Mouse (Mus musculus): ENCODE results near the gene Tbc1d2b.

Gene Tbc1d2b

DNA sequence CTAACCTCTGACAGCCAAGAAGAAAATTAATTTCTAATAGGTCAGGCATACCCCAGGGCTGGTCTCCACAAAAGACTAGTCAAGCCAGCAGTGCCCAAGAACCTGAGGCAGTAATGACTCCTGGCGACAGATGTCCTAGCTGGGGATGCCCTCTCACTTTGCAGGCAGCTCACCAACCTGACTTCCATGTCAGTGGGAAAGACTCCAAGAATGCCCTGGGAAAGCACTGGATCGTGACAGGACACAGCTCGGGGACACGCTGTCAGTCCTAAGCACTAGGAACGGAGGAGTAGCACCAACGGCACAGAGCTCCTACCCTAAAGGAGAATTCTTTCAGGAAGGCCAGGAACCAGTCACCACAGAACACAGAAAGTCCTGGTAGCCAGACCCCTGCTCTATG, 28.3 kb downstream of the Tbc1d2b start:
- peak; percentile 24 to 41 for DNase-seq

DNA sequence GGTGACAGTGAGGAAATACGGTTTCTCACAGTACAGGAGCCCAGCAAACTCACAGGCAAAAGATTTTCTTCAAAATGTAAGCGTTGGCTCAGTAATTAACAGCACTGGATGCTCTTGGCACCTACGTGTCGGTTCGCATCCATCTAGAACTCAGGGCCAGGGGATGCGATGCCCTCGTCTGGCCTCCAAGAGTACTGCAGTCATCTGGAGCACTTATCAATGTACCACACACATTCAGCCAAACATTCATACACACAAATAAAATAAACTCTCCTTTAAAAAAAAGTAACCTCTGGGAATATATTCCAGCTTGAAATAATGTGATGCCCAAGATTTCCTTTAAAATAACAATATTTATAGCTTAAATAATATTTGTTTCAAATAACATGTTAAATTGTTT, 29.0 kb downstream of the Tbc1d2b start:
- DNase-seq = peak; percentile 28 to 50

DNA sequence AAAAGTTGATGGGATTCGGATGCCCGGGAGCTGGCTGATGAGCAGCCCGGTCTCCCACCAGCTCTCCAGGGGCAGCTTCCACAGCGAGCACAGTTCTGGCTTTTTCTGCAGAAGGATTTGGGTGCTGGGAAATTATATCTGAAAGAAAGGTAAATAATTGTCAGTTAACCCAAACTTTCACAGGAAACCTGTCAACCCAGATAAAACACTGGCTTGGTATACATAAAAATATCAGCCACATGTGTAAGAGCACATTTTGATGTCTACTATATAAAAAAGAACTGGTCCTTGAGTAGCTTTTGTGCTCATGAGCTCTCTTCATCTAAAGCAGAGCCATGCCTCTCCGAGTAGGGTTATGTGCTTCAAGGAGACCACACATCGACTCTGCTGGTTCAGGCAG, 29.6 kb downstream of the Tbc1d2b start:
- no peak for DNase-seq

DNA sequence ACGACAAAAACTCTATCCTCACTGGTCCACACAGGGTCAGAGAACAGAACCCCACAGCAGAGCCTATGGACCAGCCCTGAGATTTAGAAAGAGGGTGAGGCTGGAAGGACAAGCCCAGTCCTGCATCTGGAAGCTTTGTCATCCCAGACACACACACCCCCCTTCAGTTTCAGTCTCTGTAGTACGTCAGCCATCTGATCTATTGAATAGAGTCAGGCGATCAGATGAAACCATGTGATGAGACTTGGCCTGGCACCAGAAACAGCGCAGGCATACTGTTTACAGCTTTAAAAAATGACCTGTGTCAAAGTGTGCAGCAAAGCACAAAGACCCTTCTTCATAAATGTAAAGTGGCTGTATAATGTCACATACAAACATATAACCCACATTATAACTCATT, 30.0 kb downstream of the Tbc1d2b start:
- no peak for DNase-seq

DNA sequence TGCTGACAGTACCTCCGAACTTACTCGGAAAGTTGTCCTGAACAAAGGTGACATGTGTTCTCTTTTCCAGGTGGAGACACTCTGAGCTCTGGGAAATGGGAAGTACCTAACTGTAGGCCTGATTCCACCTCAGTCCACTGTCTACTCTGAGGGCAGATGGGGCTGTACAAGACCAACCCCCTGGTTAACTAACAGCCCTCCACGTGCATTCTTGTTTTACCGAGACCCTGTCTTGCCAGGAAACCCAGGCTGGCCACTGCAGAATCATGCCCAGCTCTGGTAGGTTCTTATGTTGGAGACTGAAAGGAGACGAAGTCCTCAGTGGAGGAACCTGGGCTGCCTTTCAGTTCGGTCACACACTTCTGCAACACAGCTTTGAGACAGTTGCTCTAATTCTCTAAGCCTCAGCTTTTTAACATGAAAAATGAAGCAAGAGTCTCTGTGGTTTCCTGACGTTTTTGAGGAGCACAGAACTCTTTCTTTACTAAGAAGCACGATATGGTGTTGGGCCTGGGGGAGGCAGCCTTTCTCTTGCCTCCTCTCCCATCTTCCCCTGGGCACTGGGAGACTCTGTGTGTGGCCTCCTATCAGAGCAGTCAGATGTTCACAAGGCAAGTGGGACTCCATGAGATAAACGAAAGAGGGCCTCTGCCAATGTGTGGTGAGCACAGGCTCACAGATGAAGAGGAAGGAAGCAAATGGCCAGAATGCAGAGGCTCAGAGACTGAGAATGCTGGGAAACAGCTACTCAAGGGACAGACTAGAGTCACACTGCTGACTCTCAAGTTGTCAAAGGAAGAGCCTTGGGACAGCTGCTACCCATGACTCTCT, 33.2 kb downstream of the Tbc1d2b start:
- DNase-seq = no peak

DNA sequence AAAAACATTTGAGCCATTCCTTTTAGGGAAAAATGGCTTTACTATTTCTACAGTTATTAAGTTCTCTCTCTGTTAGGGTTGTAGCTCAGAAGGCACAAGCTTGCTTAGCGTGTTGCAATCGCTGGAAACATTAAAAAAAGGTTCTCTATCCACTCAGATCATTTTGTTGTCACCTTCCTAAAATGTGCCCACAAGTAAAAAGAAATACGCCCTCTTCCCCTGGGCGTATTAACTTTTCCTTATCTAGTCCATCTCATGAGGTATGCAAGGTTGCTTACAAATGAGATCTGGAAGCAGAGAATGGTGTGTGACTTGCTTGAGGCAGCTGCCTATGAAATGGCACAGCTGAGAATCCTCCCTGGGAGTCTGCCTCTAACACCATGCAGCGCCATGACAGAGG, 33.8 kb downstream of the Tbc1d2b start:
- DNase-seq = no peak

DNA sequence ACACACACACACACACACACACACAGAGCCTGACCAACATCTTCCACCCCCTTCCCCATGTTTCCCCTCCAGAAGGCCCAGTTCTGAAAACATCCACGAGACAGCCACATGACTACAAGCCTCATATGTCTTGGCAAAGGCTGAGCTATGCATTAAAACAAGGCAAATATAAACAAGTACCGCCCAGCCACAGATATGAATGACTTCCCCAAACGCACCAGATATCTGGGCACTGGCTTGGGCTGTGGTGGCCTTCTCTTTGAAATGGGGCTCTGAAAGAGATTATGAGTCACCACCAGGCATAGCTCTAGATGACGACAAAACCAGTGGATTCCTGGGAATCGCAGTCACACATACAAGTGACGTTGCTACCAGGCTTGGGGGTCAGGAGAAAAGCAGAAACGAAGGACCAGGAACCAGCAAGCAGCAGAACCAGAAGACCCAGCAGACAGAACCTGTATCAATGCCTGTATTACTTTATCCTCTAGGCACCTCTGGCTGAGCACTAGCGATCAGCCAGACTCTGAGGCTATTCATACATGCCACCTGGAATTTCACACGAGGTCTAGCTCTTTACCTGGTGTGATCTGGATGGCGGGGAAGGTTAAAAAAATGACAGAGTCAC, 35.2 kb downstream of the Tbc1d2b start:
- DNase-seq = no peak

DNA sequence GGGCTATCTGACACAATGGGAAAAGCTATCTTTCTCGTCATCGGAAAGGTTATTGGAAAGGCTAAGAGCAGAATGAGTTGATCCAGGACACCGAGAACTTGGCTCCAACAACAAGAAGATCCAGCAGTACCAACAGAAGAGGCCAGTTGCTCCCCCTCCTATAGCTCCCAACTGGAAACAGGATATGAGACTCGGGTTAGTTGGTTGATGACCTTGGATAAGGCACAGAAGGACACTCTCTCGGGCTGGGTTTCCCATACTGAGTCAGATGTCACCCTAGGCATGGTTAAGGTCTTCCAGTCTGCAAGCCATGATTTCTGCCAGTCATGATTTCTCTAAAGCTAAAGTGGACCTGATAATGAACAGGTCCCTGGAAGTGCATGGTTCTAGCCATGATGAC, 35.8 kb downstream of the Tbc1d2b start:
- no peak for DNase-seq

DNA sequence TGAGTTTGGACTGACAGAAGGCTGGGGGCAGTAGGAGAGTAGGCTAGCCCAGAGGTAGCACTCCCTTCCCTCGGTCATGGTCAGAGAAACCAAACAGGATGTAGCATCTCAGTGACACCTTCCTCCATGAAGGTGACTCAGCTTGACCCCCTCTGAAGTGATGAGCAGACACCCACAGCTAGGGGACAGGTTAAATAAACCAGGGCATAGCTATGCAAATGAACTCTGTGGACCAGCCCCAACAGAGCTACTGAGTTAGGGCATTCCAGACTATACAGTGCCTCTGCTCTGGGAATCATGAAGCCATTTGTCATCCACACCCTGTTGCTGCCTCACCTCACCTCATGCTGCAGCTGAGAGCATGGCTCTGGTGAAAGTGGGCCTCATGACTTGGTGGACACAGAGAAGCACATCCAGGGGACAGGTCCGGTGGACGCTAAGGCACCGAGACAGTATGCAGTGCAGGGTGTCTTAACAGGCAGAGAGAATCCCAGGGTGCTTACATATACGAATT, 36.6 kb downstream of the Tbc1d2b start:
- DNase-seq = no peak

DNA sequence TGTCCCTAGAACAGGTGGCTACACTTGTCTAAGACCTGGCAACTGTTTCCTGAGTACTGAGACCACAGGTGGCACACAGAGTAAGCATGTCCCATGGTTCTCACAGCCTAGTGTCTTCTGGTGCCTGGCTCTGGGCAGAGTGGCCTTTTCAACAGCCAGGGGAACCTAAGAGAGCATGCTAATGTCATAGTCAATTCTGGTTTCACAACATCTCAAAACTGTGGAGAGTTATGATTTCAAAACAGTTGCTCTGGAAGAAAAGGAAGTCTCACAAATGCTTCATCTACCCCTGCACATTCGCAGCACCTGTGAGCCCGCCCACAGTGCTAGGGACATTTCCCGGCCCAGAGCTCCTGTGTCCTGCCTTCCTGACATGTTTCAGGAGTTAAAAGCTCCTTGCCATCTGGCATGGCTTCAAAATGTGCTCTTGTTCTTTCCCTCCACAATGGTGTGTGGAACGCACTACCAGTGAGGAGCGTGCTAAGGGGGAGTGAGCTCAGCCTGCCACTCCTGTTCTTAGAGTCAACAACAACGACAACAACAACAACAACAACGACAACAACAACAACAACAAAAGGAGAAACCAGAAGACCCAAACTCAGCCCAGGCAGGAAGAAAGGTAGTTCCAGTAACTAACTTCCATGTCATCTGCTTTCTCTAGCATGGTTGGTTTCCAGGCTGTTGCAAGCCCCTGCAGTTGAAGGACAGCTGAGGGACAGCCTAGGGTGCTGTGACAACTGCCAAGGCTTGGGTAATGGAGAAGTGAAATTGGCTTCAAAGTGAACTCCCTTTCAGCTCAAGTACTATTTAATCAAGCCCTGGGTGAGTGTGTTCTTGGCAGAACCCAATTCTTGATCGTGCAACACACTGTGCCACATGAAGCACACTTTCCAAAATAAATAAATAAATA, 37.6 kb downstream of the Tbc1d2b start:
- no peak for DNase-seq

DNA sequence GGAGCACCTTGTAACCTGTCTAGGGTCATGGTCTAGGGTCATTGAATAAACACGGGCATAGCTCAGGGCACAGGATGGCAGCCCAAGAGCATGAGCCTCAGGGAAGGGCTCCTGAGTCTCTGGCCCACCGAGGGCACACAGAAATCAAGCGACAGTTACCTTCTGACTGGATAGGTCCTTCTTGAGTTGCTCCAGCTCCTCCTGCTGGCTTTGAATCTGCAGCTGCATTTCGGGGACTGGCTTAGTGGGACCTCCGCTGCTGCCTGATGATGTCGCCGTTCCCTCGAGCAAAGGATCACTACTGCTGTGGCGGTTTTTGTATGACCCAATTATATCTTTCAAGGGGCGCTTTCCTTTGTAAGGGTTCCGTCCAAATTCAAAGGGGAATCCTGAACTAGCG, 43.4 kb downstream of the Tbc1d2b start:
- DNase-seq = no peak

DNA sequence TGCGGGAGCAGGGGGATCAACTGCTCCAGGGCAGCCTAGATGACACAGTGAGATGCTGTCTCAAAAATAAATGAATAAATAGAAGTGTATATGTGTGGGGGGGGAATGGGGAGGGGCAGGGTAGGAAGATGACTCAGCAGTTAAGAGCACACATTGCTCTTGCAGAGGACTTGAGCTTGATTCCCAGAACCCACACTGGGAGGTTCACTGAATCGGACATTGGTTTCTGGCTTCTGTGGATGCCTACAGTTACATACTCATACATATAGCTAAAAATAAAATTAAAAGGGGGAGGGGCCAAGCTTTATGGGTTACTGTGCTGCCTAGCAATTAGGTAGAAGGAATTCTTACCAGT, 43.9 kb downstream of the Tbc1d2b start:
- no peak for DNase-seq

DNA sequence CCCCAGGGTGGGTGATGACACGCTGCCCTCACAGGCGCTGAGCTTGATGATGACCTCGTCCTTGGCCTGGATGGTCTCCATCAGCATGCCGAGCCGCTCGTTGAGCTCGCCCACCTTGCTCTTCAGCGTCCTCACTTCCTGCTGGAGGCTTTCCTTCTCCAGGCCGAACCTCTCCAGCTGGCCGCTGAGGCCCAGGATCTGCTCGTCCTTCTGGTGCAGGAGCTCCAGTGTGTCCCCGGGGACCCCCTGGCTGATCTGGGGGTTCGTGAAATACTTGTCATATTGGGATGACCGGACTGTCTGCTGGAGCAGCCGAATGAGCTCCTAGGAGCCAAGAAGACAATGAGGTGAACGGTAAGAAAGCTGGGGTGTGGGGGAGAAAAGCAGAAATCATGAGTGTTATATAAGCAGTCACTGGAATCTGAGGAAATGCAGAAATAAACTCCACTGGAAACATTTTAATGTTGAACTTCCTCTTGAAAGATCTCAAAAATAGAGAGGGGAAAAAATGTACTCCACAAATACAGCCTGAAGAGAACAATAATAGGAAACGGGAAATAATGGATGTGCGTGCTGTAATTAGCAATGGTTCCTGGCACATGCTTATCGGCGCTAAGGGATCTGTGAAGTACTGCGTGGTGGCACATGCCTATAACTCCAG, 44.4 kb downstream of the Tbc1d2b start:
- no peak for DNase-seq

DNA sequence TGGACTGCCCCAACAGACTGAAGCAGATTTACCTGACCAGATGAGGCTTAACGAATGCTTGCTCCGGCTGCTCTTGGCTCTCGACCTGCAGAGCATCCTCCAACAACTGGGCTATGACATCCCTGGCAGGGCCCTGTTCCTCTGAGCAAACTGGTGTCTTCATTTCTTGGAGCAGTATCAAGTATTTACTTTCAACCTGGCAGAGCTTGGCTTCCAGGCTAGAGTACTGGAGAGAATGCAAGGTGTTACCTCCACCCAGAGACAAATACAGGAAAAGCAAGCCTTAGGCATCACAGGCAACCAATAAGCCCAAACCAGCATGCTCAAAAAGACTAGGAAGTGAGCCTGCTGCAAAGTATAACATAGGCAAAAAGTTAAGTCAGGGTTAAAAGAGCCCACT, 48.3 kb downstream of the Tbc1d2b start:
- DNase-seq = no peak

DNA sequence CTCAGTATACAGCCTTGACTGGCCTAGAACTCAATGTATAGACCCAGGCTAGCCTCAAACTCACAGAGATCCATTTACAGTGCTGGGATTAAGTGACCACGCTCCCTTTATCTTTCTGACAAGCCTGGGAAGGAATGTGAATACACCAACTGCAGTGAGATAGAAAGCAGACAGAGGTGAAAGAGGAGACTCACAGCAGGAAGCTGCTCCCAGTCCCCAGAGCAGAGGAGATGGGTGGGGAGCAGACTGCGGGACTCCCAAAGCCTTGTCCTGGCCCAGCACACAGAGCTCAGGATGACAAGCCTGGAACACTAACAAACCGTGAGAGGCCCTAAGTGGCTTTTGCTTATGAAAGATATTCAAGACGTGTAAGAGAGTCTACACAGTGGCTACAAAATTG, 53.1 kb downstream of the Tbc1d2b start:
- no peak for DNase-seq

DNA sequence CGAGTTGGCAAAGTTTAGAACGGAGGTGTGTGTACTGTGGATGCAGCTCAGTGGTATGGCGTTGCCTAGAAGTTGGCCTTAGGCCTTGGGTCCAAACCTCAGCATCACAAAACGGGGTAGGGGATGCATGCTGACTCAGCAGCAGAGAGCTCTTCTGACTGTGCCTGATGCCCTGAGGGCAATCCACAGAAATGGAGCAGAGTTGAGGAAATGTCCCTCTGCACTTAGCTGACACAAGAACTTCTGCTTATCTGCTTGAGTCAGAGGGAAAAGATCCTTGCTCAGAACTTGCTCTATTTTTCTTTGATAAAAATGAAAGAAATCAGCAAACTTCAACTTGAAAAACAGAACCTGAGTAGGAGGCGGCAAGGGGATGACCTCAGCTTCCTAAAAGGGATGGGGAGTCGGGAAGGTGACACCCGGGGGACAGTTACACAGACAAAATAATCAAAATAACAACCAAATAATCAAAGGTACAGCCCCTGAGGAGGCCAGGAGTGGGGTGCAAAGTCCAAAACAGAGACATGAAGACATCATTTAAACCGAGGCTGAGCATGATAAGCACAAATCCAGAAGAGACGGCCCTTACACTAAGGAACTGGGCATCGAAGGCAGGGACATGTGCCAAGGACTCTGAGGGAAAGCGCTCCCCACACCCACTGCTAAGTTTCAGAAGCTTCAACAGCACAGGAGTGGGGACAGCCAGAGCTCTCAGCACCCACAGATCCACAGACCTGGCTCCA, 54.2 kb downstream of the Tbc1d2b start:
- DNase-seq = no peak

DNA sequence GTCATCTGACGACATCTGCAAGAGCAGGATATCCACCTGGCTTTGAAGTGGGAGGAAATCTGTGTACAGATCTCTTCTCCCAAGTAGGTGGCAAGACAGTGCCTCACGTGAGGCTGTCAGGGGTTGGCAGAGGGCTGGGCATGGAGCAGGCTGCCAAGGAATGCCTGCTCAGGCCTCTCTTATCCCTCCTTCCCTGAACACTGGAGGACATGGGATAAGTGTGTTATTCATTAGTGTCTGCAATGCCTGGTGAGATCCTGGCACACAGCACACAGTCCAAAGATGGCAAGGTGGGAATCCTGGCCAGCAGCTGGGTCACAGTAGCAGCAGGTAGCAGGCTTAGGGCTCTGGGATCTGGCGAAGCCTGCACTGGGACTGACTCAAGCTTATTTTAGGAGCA, 57.5 kb downstream of the Tbc1d2b start:
- DNase-seq = peak; percentile 53 to 64

DNA sequence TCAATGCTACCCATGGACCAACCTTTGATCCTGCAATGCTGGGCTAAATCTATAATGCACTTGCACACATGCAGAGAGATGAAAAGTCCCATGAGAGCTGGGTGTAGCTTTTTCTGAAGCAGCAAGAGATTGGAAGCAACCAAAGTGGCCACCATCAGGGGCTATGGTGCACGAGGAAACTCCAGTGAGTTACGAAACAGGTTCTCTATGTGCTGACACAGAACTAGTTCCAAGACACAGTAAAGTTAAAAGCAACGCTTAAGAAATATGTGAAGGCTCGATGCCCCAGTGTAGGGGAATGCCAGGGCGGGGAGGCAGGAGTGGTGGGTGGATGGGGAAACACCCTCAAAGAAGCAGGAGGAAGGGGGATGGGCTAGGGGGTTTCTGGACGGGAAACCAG, 61.9 kb downstream of the Tbc1d2b start:
- DNase-seq = no peak

DNA sequence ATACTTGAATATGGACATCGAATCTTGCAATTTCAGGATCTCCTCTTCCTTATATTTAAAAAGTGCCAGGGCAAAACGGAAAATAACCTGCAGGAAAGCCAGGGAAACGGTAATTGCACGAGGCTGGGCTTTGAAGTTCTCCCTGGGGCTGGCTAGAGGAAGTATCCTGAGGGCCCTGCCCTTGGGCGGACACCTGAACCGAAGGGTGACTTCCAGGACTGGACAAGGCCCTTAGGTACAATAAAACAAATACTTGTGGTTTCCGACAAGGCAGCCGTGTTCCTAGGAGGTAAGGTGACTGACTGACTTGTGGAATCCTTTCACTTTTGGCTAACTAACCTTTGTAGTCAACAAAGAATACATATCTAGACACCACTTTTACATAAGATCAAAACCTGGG, 62.8 kb downstream of the Tbc1d2b start:
- DNase-seq = no peak

DNA sequence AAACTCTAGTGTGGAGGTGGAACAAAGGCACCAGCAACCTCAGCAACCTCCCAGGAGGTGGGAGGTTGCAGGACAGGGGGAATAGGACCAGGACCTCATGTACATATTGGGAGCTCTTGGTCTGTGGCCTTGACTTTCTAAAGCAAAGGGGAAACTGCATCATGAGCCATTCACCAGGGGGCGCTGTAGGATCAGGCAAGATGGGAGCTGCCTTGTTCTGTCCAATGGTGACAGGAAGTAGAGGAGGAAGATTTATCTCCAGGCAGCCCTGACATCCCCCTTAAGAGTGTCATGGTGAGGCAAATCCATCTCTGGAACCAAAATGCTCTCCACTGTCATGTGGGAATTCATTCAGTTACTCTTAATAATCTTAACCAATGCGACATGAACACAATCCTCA, 64.1 kb downstream of the Tbc1d2b start:
- DNase-seq = peak; percentile 85 to 94

DNA sequence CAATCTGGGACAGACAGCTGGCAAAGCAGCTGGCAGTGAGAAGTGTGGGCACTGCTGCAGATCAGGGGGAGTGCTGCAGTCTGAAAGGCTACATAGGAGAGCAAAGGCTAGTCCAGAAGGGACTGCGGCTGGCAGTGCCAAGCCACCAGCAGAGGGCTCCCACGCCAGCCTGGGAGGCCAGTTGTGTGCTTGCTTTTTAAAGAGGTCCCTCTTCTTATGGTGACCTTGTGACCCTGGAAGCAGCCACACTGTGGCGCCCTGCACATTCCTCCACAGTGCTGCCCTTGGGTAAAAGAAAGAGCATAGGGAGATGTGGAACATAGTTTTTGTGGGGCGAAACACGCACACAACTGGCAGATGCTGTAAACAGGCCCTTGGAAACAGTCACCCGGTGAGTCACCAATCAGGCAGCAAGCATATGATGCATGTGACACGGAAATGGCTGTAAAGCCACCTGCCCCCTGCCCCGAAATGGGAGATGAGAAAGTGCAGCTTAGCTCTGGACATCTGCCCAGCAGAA, 66.1 kb downstream of the Tbc1d2b start:
- DNase-seq = no peak

DNA sequence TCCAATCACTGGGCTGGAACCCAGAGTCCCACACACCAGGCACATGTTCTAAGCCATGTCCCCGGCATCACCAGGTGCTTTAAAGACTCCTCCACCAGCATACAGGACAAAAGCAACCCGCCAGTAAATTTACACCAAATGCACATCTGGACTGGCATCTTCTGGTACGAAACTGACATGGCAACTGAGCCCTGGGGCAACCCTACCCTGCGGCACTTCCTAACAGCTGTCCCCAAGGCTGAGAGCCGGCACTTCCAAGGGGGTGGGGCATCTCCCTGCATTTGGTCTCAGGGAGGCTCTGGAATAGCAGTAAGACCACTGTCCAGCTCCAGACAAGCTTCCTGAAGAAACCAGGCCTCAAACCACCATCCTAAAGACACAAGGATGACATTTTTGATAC, 67.4 kb downstream of the Tbc1d2b start:
- no peak for DNase-seq
